Mouse (Mus musculus): ENCODE results near the gene Mtch1.

- TF ChIP-seq POLR2A (IDR thresholded peaks at IDR 0.05; ENCODE audit: control insufficient read depth, extremely low read depth, insufficient read depth, low read length, poor library complexity) = no peak
- no peak for TF ChIP-seq CTCF (IDR thresholded peaks at IDR 0.05; ENCODE audit: borderline replicate concordance, control insufficient read depth, extremely low read depth, insufficient read depth, low read length, poor library complexity)
These were observed 28.9 kb downstream of the Mtch1 start for GRCm38 (mm10) chr17:29318731-29319250.

All from thymus, adult 2 months (tissue).